Mouse (Mus musculus) 416B (cell line): ENCODE data around the gene Rnf166.

ENCODE experiments used
- DNase-seq: peaks from one replicate; pipeline ENCODE4 v3.0.0; 2011; ENCODE audit warnings: low read depth

Gene Rnf166

DNA sequence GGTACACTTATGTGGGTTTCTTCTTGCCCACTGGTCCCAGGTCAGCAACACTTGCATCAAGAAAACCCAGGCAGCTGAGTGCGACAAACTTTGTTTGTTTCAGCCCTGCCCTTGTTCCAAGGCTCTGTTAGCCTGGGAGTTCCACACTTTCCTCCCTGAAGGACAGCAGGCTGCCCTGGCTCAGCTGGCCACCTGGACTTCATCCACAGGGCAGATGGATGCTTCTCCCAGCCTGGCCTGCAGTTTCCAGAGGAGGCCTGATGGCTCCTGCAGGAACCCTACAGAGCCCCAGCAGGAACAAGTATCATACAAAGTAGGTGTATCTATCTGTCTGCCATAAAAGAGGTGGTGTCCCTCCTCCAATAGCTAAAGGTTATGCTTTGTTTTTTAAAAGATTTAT is 34.5 kb downstream of the Rnf166 start:
- no peak for DNase-seq

DNA sequence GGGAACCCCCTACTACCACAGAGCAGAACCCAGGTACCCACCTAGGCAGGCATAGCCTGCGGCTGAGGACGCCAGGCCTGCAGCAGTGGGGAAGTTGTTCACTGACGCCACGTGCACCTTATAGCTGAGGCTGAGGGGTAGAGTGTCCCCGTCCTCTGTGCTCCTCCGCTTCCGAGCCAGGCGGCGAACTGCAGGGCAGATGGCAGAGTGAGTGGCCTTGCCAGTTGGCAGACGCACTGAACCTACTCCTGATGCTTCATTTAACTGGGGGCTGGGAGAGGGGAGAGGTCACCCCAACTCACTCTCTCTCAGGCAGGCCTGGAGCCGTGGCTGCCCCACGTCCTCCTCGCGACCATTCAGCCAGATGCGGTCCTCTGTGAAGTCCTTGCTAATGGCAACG is 36.5 kb downstream of the Rnf166 start:
- DNase-seq, result no peak

DNA sequence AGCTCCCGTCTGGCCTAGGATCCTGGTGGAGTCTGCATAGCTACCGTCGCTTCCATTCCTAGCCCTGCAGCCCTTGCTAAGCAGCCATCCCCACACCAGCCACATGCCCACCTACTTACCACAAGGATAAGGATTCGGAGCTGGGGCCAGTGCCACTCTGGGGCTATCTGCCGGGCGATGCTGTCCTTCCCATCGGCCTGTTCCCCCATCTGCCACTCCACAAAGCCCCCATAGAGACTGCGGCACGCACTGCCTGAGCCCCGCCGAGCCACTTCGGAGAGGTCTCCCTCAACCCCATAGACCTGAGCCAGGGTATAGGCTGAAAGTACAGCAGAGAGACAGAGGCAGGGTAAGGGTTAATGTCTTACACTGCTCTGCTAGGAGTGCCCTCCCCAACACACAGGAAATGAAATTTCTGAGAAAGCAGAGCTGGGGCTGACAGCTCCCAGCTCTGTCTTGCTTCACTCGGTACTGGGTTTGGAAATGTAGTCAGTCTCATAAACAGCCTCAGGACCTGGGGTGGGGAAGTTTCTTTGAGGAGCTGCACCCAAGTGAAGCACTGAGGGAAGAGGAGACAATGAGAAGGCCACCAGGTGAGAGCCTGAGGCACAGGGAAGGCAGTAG is 38.0 kb downstream of the Rnf166 start:
- peak; percentile 38 for DNase-seq

DNA sequence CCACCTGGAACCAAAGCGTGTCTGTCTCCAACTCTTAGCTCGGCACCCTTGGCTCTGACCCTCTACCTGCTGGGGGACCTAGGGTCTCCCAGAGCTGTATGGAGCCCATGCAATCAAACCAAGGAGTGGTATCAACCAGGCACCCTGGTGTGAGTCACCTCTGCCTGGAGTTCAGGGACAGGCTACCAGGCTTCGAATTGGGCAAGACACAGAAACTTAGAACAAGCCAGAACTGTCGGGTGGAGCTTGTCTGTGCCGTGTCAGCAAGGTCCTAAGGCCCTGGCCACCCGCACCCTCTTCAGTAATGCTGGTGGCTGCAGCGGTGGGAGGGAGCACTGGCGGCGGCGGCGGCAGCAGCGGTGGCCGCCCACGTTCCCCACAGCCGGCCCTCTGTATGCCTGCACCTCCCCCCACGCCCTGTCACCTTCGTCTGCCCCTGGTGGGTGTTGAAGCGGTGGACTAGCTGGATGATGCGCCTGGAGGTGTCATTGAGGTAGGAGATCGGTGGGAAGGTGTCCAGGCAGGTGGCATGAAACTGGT is 39.2 kb downstream of the Rnf166 start:
- no peak for DNase-seq

DNA sequence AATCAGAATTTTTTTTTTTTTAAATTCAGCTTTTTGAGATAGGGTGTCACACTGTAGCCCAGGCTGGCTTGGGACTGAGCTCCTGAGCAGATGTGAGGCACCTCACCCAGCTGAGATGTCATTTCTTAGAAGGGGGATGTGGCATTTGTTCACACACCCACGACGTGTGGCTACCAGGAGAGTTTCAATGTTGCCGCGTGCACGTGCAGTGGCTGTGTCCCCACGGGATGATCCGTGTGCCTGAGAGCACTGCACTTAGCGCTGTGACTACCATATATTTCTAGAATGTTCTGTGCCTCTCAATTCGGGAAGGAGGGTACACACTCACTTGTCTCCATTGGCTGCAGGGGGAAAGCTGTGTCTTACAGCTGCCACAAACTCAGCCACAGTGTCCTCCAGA is 39.7 kb downstream of the Rnf166 start:
- DNase-seq, result no peak

DNA sequence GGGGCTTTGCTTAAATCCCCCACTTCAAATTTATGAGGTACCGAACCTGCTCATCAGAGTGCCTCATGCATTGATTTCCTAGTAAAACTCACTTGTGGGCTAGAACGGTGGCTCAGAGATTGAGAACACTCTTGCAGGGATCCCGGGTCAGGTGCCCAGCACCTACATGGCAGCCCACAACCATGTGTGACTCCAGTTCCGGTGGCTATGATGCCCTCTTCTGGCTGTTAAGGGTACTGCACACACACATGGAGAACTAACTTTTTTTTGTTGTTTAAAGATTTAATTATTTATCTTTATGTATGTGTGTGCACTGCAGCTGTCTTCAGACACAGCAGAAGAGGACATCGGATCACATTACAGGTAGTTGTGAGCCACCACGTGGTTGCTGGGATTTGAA is 40.5 kb downstream of the Rnf166 start:
- DNase-seq, result peak; percentile 26

DNA sequence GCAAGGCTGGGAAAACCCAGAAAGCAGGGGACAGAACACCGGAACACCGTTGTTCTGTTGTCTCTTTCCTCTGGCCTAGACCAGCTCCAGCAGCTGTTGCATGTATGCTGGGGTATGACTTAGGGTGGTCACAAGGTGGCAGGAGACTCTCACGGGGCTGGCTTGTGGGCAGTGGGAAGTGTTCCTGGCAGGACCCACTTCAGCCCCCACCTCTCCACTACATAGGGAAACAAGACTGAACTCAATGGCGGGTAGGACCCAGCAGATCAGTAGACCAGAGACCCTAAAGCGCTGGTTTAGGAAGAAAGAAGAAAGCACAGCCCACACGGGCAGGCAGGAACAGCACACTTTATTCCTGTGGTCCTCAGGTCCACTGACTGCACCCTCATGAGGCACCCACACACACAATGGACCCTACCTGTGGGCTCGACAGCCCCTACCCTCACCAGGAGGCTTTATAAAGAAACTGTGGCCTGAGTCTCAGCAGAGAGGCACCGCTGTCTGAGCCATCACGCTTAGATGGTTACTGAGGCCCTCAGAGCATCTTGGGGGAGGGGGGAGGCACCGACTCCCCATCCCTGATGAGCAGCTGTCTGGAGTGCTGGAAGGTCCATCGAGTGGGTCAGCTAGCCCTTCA is 42.5 kb downstream of the Rnf166 start:
- DNase-seq, result peak; percentile 51

DNA sequence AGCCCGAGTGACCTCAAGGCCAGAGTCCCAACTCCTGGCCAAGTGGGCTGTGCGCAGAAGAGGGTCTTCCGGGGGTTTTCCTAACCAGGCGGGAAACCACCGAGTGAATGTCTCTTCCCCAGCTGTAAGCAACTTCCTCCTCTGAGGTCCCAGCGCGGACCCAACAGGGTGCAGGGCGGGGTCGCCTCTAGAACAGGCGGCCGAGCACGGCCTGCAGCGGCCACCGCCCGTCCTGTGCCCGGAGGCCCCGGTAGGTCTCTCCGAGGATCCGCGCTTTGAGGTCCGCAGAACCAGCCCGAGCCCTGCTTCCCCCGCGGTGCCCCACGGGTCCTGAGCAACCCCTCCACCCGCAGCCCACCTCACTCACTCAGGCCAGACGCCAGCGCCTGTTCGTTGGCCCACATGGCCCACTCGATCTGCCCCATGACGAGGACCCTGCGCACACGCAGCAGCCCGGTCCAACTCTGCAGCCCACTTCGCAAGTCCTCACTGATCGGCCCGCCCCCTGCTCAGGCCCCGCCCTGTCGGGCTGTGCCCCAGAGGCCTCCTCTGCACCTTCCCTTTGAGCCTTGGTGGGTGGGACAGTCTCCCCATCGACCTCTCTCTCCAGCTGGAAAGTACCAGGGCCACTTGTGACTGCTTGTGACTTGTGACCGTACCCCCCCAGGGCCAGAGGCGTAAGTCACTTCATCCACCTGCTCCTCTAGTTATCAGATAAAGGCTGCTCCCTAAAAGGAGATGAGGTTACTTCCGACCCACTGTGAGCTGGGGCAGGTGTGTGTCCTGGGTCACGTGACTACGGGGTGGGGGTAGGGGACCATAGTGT is 43.2 kb downstream of the Rnf166 start, which contains the start of gene Cyba:
Gene Cyba, minus strand, starts transcription at position 488 of the 826 bp plus-strand sequence.
- peak; percentile 82 for DNase-seq

DNA sequence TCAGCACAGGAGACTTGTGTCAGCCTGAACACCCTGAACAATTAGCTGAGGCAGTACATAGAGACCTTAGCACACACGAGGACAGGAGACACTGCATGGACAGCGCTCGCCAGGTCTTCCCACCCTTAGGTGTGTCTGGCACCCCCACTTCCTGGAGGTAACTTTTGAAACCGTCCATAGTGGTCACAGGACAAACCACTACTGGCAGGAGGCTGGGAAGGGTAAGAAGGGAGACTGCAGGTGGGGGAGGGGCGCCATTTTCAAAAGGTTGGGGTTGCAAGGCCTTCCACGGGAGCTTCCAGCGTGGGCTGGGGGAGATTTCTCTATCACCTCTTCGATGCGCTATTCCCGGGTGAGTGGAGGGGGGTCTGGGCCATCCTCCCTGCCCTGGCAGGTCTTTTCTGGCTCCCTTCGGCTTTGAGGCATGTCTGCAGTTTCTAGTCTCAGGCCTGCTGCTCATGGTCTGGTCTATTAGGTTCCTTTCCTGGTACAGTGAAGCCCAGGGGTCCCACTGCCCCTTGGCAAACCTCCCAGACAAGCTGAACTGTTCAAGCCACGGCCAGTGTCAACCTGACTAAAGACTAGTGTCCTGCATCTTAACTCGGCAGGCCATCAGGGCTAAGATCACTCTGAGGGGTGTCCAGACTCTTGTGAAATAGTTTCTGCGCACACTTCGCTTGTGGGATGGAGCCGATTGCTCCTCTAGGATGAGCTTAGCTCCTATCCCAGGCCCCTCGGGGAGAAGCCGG is 44.0 kb downstream of the Rnf166 start:
- DNase-seq, result no peak

- no peak for DNase-seq
Measured at GRCm38 (mm10) chr8:122430646-122431045, 45.2 kb downstream of the Rnf166 start.

- DNase-seq, result peak; percentile 64
Measured at GRCm38 (mm10) chr8:122430058-122430636, 45.7 kb downstream of the Rnf166 start.

- no peak for DNase-seq
Measured at GRCm38 (mm10) chr8:122428163-122428562, 47.7 kb downstream of the Rnf166 start.

DNA sequence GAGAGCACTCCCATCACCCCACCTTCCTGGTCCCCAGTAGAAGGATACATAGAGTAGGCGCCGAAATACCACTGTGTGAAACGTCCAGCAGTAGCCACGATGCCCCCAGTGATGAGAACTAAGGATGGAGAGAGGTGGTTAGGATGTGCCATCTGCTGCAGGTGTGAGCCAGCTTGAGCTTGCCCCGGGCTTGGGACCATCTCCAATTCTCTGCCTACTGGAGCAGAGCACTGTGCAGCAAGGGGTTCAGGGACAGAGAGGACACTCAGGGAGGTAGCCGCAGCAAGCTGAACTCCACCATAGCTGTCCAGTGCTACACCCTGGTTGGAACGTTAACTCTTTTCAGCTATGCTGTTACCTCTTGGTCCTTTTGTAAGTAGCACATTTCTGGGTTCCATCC is 48.3 kb downstream of the Rnf166 start:
- DNase-seq, result no peak

- DNase-seq, result no peak
Measured at GRCm38 (mm10) chr8:122426145-122426544, 49.7 kb downstream of the Rnf166 start.

GRCm38 (mm10) chr8:122423659-122424058 is 52.2 kb downstream of the Rnf166 start:
- DNase-seq, result no peak

GRCm38 (mm10) chr8:122423217-122423616 is 52.6 kb downstream of the Rnf166 start:
- DNase-seq, result no peak

DNA sequence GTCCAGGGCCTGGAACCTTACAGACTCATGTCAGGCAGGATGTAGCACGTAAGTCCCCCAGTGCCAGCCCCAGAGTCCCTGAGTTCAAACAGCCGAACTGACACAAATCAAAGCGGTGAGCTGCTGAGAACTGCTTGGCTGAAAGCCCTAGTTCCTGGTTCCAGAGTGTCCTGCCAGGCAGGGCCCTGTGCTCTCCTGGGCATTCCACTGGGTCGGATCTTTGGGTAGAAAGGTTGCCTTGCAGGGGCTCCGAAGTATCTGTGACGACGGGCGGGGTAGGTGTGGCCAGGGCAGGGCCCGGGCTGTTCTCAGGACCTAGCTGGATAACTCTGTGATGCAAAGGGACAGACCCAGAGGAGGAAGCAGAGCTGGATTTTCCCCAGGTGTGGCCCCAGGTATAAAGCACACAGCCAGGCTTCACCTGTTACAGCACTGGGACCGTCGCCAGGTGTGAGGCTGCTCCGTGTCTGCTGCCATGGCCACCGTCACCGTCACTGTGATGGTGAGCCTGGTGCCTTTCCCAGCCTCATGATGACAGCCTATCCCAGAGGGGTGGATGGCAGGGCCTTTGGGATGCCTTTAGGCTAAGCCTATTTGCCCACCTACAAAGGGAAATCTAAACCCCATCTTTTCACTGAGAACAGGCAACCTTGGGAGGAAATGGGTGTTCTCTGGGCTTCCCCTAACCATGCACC is 54.3 kb downstream of the Rnf166 start, which contains the start of gene Il17c:
Gene Il17c, plus strand, starts transcription at position 645 of the 695 bp plus-strand sequence.
- no peak for DNase-seq

GRCm38 (mm10) chr8:122419881-122420555 is 55.8 kb downstream of the Rnf166 start:
- DNase-seq, result no peak
